Mouse (Mus musculus) hindbrain, embryonic 16.5 days (tissue): ENCODE measurements around the gene Tmem121b. TPM values are rescaled to one million over a fixed set of nuclear protein-coding genes. Genes with fewer than 3 reads are reported as not detected.
A peak's percentile ranks its signal among the peaks of the same experiment; 100 is the strongest.

Source experiments
- ATAC-seq: fragments of 200-750 bp; cut with Nextera tagmentation; 2 replicates; pipeline ENCODE4 v1.8.0; 2017; ENCODE audit warnings: moderate TSS enrichment, moderate library complexity
- H3K27ac ChIP-seq: fragments of 300-500 bp; sonication (generic); 2 replicates; pipeline ENCODE4 v1.5.1; 2014; ENCODE audit warnings: low read depth, mild to moderate bottlenecking, control low read depth, low read length, moderate library complexity
- H3K27me3 ChIP-seq: fragments of 300-500 bp; sonication (generic); replicated peaks from 2 replicates; pipeline ENCODE4 v1.6.1; 2014; ENCODE audit warnings: low read length; ENCODE audit not compliant: control insufficient read depth, insufficient read depth
- H3K36me3 ChIP-seq: fragments of 300-500 bp; sonication (generic); 2 replicates; pipeline ENCODE4 v1.6.1; 2014; ENCODE audit warnings: mild to moderate bottlenecking, low read length, moderate library complexity, mixed read lengths; ENCODE audit not compliant: control insufficient read depth, insufficient read depth
- H3K4me1 ChIP-seq: fragments of 300-500 bp; sonication (generic); 2 replicates; pipeline ENCODE4 v1.6.1; 2014; ENCODE audit warnings: low read depth, low read length; ENCODE audit not compliant: control insufficient read depth, insufficient read depth
- H3K4me2 ChIP-seq: fragments of 300-500 bp; sonication (generic); 2 replicates; pipeline ENCODE4 v1.6.1; 2014; ENCODE audit warnings: mild to moderate bottlenecking, low read length, control low read depth, moderate library complexity
- H3K4me3 ChIP-seq: fragments of 300-500 bp; sonication (generic); 2 replicates; pipeline ENCODE4 v1.5.1; 2014; ENCODE audit warnings: mild to moderate bottlenecking, low read length, control low read depth, moderate library complexity
- H3K9ac ChIP-seq: fragments of 300-500 bp; sonication (generic); 2 replicates; pipeline ENCODE4 v1.6.1; 2014; ENCODE audit warnings: low read depth, mild to moderate bottlenecking, control low read depth, low read length, moderate library complexity
- H3K9me3 ChIP-seq: fragments of 300-500 bp; sonication (generic); 2 replicates; pipeline ENCODE4 v1.6.1; 2014; ENCODE audit warnings: mild to moderate bottlenecking, low read length, moderate library complexity; ENCODE audit not compliant: control insufficient read depth
- WGBS: fragments of 180-500 bp; shearing (Covaris S2); extraction: QIAGEN DNeasy Blood & Tissue Kit; methylation state at CpG from one replicate; pipeline ENCODE4 v1.1.7; 2014; 5-methylcytosine and 5-hydroxymethylcytosine counted together
- polyA plus RNA-seq: library from polyadenylated mRNA; unstranded; fragments of >200 nt; fragmentation: Nextera tagmentation; extraction: Ambion mirVana; gene quantifications from 2 replicates; pipeline ENCODE4 v1.2.1, GENCODE M21; 2015

The Tmem121b gene
- polyA plus RNA-seq, 1 experiment from 2014 or later = 2.6 TPM

DNA sequence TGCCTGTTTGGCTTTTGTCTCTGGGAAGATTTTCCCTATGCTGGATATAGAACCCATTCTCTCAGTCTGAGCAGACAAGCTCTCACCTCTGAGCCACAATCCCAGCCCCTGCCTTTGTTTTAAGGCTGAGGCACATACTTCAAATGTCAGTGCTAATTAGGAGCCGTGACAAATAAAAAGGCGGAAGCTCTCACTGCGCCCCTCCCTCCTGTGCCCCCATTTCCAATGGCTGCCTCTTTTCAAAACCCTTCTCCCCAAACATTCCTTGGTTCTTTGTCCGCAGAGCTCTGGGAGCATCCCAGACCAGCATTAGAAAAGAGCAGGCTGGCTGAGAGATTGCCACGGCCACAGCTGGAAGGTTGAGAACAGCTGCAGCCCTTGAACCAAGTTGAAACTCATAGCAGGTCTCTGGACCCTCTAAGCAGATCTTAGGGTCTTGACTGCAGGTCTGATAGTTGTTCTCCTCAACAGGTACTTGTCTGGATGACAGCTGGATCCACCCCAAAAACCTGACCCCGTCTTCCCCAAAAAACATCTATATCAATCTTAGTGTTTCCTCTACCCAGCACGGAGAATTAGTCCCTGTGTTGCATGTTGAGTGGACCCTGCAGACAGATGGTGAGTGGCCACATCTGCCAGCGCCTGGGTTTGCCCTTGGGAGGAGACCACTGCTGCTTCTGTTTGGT, 21.0 kb downstream of the Tmem121b start:
- no peak overlapping the region for H3K4me2 ChIP-seq
- H3K36me3 ChIP-seq = no peaks in the 10 kb centered on the region
- H3K27me3 ChIP-seq = no peaks in the 10 kb centered on the region
- 10% methylated on average over 8 of the region's 8 CpGs for WGBS
- H3K27ac ChIP-seq = peak overlapping the region; percentile 57
- no peaks in the 10 kb centered on the region for H3K9me3 ChIP-seq
- ATAC-seq = peak; percentile 34; the same call in 1 of the 2 replicates
- H3K4me1 ChIP-seq = peaks cover 17% of the 10 kb centered on the region
- no peak overlapping the region for H3K4me3 ChIP-seq
- no peak overlapping the region for H3K9ac ChIP-seq

DNA sequence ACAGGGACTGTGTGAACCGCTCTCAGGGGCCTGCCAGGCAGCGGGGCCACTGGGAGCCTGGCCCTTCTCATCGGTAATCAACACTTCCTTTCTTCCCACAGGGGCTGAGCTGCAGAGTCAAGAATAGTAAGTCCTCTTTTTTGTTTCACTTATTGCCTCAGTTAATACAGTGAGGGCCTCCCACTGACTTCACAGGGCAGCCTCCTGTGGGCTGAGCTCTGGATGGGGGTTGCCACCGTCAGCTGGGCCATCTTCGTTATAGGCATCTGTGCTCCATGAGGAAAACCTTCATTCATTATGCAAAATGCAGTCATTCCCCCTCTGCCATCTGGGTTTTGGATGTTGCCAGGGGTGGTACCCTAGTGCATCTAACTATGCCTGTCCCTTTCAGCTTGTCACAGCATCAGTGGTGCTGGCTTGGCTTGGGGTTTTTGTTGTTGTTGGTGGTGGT, 21.6 kb downstream of the Tmem121b start:
- no peak overlapping the region for H3K4me3 ChIP-seq
- peak overlapping the region; percentile 57 for H3K27ac ChIP-seq
- no peaks in the 10 kb centered on the region for H3K27me3 ChIP-seq
- no peaks in the 10 kb centered on the region for H3K9me3 ChIP-seq
- ATAC-seq = peak; percentile 74
- 4% methylated on average over 5 of the region's 5 CpGs for WGBS
- no peaks in the 10 kb centered on the region for H3K36me3 ChIP-seq
- H3K4me2 ChIP-seq = 0 out of 2 replicates have a peak overlapping the region, but pooled peaks have one; percentile 10
- H3K4me1 ChIP-seq = peaks cover 17% of the 10 kb centered on the region
- no peak overlapping the region for H3K9ac ChIP-seq

DNA sequence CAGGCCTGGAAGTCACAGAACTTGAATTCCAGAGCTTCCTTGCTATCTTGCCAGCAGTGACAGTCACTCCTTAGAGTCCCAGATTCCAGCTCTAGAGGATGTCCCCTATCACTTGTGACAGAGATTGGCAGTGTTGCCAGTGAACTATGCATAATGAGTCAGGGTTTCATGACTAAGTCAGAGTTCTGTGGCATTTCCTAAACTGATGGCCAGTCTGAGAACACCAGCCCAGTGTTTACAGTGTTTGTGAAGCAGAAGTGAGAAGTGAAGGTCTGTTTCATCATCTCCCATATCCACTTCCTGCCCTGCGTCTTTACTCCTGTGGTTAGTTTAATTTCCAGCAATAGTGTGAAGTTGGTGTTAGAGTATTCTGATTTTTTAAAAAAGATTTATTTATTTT, 22.9 kb downstream of the Tmem121b start:
- ATAC-seq = no peak
- 84% methylated on average over 1 of the region's 1 CpGs for WGBS
- H3K4me1 ChIP-seq = peaks cover 17% of the 10 kb centered on the region

GRCm38 (mm10) chr6:120469770-120470169, 23.8 kb downstream of the Tmem121b start:
- Histone ChIP-seq H3K27me3 (peaks cover 3% of the 10 kb centered on the region), H3K4me3 (no peak overlapping the region), H3K36me3 (no peaks in the 10 kb centered on the region), H3K9me3 (no peaks in the 10 kb centered on the region), H3K27ac (no peak overlapping the region), H3K9ac (no peak overlapping the region), H3K4me2 (no peak overlapping the region), H3K4me1 (peaks cover 17% of the 10 kb centered on the region)
- ATAC-seq = no peak

More for the DNA sequence above, 22.9 kb downstream of the Tmem121b start:
- Histone ChIP-seq H3K4me2 (no peak overlapping the region), H3K36me3 (no peaks in the 10 kb centered on the region), H3K27ac (no peak overlapping the region), H3K9ac (no peak overlapping the region), H3K4me3 (no peak overlapping the region), H3K27me3 (no peaks in the 10 kb centered on the region), H3K9me3 (no peaks in the 10 kb centered on the region)

DNA sequence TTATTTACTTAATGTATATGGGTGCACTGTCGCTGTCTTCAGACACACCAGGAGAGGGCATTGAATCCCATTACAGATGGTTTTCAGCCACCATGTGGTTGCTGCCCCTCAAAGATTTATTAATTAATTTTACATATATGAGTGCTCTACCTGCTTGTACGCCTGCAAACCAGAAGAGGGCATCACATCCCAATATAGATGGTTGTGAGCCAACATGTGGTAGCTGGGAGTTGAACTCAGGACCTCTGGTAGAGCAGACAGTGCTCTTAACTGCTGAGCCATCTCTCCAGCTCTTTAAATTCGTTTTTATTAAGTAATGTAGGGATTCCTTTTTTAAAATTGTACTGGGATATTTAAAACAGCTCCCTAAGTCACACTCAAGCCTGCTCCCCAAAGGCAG, 24.3 kb downstream of the Tmem121b start:
- Histone ChIP-seq H3K4me1 (peaks cover 17% of the 10 kb centered on the region), H3K4me2 (no peak overlapping the region), H3K27me3 (peaks cover 7% of the 10 kb centered on the region), H3K36me3 (no peaks in the 10 kb centered on the region), H3K9ac (no peak overlapping the region), H3K4me3 (no peak overlapping the region), H3K27ac (no peak overlapping the region), H3K9me3 (no peaks in the 10 kb centered on the region)
- WGBS = 71% methylated on average over 3 of the region's 3 CpGs
- ATAC-seq = no peak

DNA sequence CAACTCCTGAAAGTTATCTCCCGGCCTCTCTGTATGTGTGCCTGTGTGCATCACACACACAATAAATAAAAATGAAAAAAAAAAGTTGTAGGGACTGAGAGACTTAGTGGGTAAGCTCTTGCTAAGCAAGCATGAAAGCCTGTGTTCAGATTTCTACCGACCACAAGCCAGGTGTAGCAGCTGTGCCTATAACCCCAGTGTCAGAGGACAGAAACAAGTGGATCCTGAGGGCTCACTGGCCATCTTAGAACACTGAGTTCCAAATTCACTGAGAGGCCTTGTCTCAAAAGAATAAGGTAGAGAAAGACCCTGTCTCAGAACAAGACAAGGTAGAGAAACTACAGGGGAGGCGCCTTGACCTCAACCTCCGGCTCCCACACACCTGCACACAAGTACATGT, 25.3 kb downstream of the Tmem121b start:
- Histone ChIP-seq H3K4me1 (peaks cover 15% of the 10 kb centered on the region), H3K27ac (no peak overlapping the region), H3K9ac (no peak overlapping the region), H3K36me3 (no peaks in the 10 kb centered on the region), H3K4me3 (no peak overlapping the region), H3K27me3 (peaks cover 7% of the 10 kb centered on the region), H3K9me3 (no peaks in the 10 kb centered on the region), H3K4me2 (no peak overlapping the region)
- no peak for ATAC-seq
- 87% methylated on average over 4 of the region's 4 CpGs for WGBS

DNA sequence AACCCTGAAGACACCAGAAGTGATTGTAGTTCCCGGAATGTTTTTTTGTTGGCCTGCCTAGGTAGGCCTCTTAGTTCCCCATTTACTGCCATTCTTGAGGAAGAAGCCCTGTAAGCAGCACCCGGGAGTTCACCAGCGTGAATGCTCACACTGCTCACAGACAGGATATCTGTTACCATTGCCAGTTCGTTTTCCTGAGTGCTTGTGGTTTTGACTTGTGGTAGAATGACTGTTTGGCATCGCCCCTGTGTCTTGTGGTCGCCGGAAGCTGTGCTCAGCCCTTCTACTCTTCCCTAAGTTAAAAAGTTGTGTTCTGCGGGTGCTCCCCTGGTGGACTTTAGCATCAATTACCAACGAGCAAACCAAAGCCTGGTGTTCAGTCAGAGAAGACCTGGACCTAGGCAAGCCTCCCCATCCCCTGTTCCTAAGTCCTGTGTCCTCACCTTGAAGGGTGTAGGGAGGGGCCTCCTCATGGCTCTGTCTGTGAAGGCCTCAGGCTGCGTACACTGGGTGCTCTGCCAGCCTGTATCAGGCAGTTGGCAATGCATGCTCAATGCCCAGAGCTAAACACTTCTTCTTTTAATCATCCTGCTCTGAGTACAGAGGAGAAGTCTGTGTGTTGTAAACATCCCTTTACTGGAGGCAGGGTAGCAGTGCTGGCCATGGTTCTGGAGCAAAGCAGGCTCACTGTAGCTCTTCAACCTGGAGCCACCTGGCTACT, 26.8 kb downstream of the Tmem121b start:
- ATAC-seq = no peak
- Histone ChIP-seq H3K4me3 (no peak overlapping the region), H3K9me3 (no peaks in the 10 kb centered on the region), H3K27me3 (peaks cover 12% of the 10 kb centered on the region), H3K9ac (no peak overlapping the region), H3K4me2 (no peak overlapping the region), H3K27ac (no peak overlapping the region), H3K36me3 (no peaks in the 10 kb centered on the region), H3K4me1 (peaks cover 6% of the 10 kb centered on the region)
- 78% methylated on average over 10 of the region's 10 CpGs for whole genome bisulfite sequencing

DNA sequence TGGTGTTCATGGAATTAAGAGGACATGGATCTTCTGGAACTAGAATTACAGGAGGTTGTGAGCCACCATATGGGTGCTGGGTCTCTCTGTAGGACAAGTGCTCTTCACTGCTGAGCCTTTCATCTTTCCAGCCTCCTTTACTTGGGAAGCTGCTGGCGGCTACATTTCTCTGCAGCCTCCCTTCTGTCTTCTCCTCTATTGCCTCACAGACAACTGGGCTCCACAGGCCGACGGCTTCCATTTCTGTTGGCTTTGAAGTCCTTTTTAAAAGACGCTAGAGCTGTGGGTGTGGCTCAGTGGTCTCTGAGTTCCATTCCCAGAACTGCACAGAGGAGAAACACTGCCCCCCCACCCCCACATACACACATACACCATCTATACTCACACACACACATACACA, 28.2 kb downstream of the Tmem121b start:
- Histone ChIP-seq H3K9me3 (no peaks in the 10 kb centered on the region), H3K27ac (no peak overlapping the region), H3K36me3 (no peaks in the 10 kb centered on the region), H3K4me3 (no peak overlapping the region), H3K27me3 (peaks cover 20% of the 10 kb centered on the region), H3K4me1 (peaks cover 4% of the 10 kb centered on the region; the same call in 1 of the 2 replicates), H3K9ac (no peak overlapping the region), H3K4me2 (no peak overlapping the region)
- no peak for ATAC-seq
- 47% methylated on average over 4 of the region's 4 CpGs for WGBS

DNA sequence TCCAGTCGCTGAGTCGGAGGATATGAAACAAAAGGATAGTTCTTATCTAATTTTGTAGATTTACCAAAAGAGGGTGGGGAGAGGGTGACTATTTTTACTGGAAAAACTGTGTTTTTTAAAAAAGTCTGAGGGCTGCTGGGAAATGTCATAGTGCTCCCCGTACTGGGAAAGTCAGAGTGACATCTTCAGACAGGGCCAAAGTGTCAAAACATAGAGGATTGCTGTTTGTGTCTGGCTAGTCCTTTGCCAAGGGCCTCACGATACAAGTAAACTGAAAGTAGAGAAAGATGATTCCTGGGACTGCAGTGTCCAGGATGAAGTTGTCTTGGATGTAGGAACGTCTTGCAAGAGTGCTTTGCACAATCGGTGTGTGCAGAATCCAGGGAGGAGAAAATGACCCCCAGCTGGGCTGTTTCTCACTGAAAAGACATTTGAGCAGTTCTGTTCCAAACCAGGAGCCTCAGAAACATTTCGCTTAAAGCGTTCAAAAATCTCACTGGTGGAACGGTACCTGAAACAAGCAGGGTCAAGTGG, 29.1 kb downstream of the Tmem121b start:
- no peaks in the 10 kb centered on the region for H3K36me3 ChIP-seq
- H3K27ac ChIP-seq = no peak overlapping the region
- H3K4me2 ChIP-seq = peak overlapping the region; percentile 67
- no peak overlapping the region for H3K9ac ChIP-seq
- H3K4me3 ChIP-seq = no peak overlapping the region
- peaks cover 20% of the 10 kb centered on the region for H3K27me3 ChIP-seq
- no peaks in the 10 kb centered on the region for H3K9me3 ChIP-seq
- H3K4me1 ChIP-seq = peaks cover 4% of the 10 kb centered on the region; the same call in 1 of the 2 replicates
- no peak for ATAC-seq
- 39% methylated on average over 9 of the region's 9 CpGs for WGBS
